Mouse (Mus musculus) liver, adult (tissue): ENCODE data around the gene Gatb.

Experiments
- GATA4 ChIP-seq: IDR thresholded peaks from 2 replicates; pipeline ENCODE4 v1.6.1; 2014; ENCODE audit warnings: mild to moderate bottlenecking, low read length; ENCODE audit not compliant: insufficient replicate concordance

Gene Gatb

DNA sequence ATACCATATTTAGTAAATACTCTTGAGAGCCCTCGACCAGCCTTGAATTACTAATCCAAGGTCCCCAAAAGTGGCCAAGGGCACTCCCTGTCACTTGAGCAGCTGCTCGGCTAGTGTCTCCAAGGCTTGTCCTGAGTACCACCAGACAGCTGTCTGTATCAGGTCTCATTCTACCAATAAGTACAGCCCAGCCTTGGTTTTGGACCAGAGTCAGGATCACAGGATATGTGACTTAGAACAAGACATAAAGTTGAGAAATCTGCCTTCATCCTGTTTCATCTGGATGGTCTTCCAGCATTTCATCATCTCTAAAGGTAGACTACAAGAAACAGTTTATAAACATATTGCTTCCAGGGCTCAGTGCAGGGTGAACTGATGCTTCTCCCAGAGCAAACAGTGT, 59.8 kb downstream of the Gatb start:
- TF ChIP-seq GATA4 = no peak

DNA sequence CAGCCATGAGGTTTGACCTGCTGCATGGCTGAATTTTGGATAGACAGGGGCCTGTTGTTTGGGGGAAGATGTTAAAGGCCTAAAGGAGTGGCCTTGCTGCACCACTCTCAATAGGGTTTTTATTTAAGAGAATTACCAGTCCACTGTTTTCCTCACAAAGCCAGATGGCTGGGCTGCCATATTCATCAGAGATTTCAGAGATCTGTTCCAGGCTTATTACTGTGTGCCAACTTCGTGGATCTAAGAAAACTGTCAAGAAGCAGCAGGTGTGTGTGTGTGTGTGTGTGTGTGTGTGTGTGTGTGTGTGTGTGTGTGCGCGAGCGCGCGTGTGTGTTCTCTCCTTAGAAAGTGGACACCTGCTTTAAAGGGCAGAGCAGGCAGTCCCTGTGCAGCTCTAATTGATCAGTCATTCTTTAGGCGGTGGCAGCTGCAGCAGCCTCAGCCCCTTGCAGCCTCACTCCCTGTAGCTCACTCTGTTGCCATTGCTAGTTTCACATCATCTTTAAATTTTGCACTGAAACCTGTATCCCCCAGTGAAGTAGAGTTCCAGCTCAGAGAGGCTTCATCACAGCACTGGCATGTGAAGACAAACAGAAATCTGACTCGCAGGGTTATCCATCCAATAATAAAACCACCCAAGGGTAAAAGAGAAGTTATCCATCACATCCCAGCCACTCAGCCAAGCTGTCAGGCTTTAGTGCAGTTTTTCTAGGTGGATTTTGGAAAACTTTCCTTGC, 60.6 kb downstream of the Gatb start:
- no peak for TF ChIP-seq GATA4

- TF ChIP-seq GATA4 = no peak
Observed at GRCm38 (mm10) chr3:85635126-85635419, 61.2 kb downstream of the Gatb start.

GRCm38 (mm10) chr3:85635591-85635990, 61.7 kb downstream of the Gatb start:
- TF ChIP-seq GATA4 = no peak

- no peak for TF ChIP-seq GATA4
Observed at GRCm38 (mm10) chr3:85636716-85637447, 63.0 kb downstream of the Gatb start.

- no peak for TF ChIP-seq GATA4
Observed at GRCm38 (mm10) chr3:85641751-85642150, 67.8 kb downstream of the Gatb start.

DNA sequence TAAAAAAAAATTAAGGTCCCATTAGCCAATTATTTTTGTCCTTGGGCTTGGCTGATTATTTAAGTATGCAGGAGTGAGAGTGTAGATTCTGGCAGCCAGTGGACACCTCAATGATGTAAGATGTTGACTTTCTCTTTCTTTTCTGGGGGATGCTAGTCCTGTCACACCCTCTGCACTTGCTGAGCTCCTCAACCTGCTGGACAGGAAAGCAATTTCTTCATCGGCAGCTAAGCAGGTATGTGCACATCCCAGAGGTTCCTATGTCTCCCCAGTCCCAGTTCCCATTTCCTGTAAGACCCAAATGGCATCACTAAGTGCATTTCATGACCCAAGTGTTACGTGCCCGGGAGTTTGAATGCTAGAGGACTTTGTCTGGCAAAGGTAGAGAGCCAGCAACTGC, 70.9 kb downstream of the Gatb start:
- no peak for TF ChIP-seq GATA4

DNA sequence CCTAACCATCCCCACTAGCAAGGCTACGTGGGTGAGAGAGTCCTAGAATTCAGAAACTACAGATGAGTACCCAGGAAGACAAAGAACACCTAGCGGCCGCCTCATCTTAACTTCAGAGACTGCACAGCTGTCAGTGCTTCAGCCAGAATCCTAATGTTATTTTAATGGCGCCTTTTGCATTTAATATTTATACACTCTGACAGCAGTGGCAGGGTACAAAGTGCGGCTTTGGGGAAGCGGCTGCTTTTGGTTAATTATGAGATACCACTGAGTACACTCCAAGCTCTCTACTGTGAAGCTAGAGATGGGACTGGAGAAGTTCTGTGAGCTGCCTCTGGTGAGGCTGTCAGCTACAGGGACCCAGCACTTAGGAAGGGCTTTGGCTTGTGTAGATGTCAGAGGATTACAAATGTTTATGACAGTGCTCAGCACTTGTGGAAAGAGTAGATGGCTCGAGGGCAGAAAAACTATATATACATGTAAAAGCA, 71.6 kb downstream of the Gatb start:
- no peak for TF ChIP-seq GATA4

DNA sequence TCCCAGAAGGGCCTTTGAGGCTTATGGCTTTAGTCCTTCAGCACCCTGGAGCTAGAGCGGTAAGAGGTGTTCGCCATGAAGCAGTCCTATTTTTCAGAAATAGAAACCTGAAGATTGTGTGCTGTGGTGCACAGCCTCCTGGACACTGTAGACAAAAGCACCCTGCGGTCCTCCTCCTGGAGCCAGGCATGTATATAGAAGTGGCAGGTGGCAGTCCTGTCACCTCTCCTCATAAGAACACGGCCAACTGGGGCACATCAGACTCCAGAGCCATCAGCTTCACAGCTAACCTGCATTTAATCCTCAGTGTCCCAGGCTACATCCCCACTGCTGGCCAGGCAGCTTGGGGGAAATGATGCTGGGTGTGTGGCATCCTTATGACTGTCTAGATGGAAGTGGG, 75.3 kb downstream of the Gatb start:
- TF ChIP-seq GATA4 = no peak

- TF ChIP-seq GATA4 = no peak
Observed at GRCm38 (mm10) chr3:85652727-85653665, 79.1 kb downstream of the Gatb start.

DNA sequence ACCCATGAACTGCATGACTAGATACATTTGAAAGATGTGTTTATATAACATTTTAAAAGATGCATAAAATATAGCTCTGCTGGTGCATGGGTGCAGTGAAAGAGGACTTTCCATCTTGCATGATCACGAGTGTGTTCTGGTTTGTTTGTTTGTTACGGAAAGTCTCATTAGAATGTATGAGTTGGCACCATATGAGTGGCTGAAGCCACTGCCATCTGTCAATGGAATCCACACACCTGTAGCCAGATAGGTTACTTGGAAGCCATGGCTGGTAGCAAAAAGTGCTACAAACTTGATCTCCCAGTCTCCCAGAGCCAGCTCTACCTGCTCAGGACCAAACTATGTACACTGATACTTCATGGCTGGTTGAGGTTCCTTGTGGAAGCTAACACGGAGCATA, 81.6 kb downstream of the Gatb start:
- no peak for TF ChIP-seq GATA4

- no peak for TF ChIP-seq GATA4
Observed at GRCm38 (mm10) chr3:85659681-85660080, 85.8 kb downstream of the Gatb start.

GRCm38 (mm10) chr3:85661926-85662813, 88.3 kb downstream of the Gatb start:
- no peak for TF ChIP-seq GATA4

GRCm38 (mm10) chr3:85663826-85664225, 89.9 kb downstream of the Gatb start:
- no peak for TF ChIP-seq GATA4
